Mouse (Mus musculus): ENCODE measurements around the gene Zfp819.

DNA sequence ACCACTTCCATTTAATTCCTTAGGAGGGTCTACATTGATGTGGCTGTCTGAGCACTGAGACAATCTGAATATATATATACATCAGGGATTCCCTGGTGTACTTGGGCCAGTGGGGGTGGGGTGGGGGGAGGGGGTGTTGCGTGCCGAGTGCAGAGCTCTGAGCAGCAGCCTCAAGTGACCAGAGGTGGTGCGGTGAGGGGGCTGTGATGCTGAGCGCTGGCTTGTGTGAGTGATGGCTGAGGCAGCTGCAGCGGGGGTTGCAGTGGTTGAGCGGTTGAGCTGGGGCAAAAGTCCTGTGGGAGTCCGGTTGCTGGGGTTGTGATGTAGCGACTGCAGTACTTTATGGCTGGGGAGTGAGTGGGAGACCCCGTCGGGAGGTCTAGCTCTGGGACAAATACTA, 16.9 kb downstream of the Zfp819 start:
- TF ChIP-seq E2F4 (IDR thresholded peaks at IDR 0.05; ENCODE audit: insufficient read depth) (no peak), POLR2A (IDR thresholded peaks at IDR 0.05; ENCODE audit: insufficient read length, low read depth) (no peak), CEBPB (IDR thresholded peaks at IDR 0.05; ENCODE audit: insufficient read depth, poor library complexity, severe bottlenecking) (no peak), REST (IDR thresholded peaks at IDR 0.05; ENCODE audit: insufficient read depth, insufficient read length) (no peak), MYOD1 (IDR thresholded peaks at IDR 0.05; ENCODE audit: control insufficient read depth in 1 of 3, insufficient read length in 2 of 3, low read depth in 2 of 3) (peak in 2 of 3 experiments; percentile 69 to 74), POLR2AphosphoS2 (IDR thresholded peaks at IDR 0.05; ENCODE audit: insufficient read length, low read depth) (no peak), MAX (IDR thresholded peaks at IDR 0.05; ENCODE audit: low read depth) (no peak), TCF12 (IDR thresholded peaks at IDR 0.05; ENCODE audit: insufficient read depth, poor library complexity, severe bottlenecking) (no peak), SRF (IDR thresholded peaks at IDR 0.05; ENCODE audit: control insufficient read depth, insufficient read length, low read depth) (no peak)
